Mouse (Mus musculus) limb, embryonic 11.5 days (tissue): ENCODE measurements around the gene Fam166a. TPM values are rescaled to one million over a fixed set of nuclear protein-coding genes. Genes with fewer than 3 reads are reported as not detected.

Experiments
- ATAC-seq: fragments of 200-750 bp; cut with Nextera tagmentation; 2 replicates; pipeline ENCODE4 v1.8.0; 2017; ENCODE audit warnings: low read depth; ENCODE audit not compliant: insufficient number of reproducible peaks, low FRiP score, low TSS enrichment
- DNase-seq: peaks from one replicate; pipeline ENCODE4 v3.0.0-alpha.2; 2015; ENCODE audit warnings: low spot score
- H3K27ac ChIP-seq: fragments of 300-500 bp; sonication (generic); replicated peaks from 2 replicates; pipeline ENCODE4 v1.5.1; 2014; ENCODE audit warnings: low read depth, mild to moderate bottlenecking, low read length
- H3K27me3 ChIP-seq: fragments of 300-500 bp; sonication (generic); 2 replicates; pipeline ENCODE4 v1.6.1; 2014; ENCODE audit warnings: mild to moderate bottlenecking, low read length, mixed read lengths; ENCODE audit not compliant: control insufficient read depth, insufficient read depth
- H3K36me3 ChIP-seq: fragments of 300-500 bp; sonication (generic); 2 replicates; pipeline ENCODE4 v1.6.1; 2014; ENCODE audit warnings: mild to moderate bottlenecking, low read length, moderate library complexity, mixed read lengths; ENCODE audit not compliant: control insufficient read depth, insufficient read depth
- H3K4me1 ChIP-seq: fragments of 300-500 bp; sonication (generic); 2 replicates; pipeline ENCODE4 v1.6.1; 2014; ENCODE audit warnings: low read length, mixed read lengths; ENCODE audit not compliant: control insufficient read depth, insufficient read depth
- H3K4me2 ChIP-seq: fragments of 300-500 bp; sonication (generic); 2 replicates; pipeline ENCODE4 v1.6.1; 2014; ENCODE audit warnings: low read depth, mild to moderate bottlenecking, moderate library complexity; ENCODE audit not compliant: severe bottlenecking
- H3K4me3 ChIP-seq: fragments of 300-500 bp; sonication (generic); 2 replicates; pipeline ENCODE4 v1.5.1; 2014; ENCODE audit warnings: low read depth, low read length
- H3K9ac ChIP-seq: fragments of 300-500 bp; sonication (generic); 2 replicates; pipeline ENCODE4 v1.6.1; 2014; ENCODE audit warnings: mild to moderate bottlenecking, low read length
- H3K9me3 ChIP-seq: fragments of 300-500 bp; sonication (generic); 2 replicates; pipeline ENCODE4 v1.6.1; 2016; ENCODE audit warnings: low read length; ENCODE audit not compliant: control insufficient read depth
- WGBS: fragments of 180-500 bp; shearing (Covaris S2); extraction: QIAGEN DNeasy Blood & Tissue Kit; methylation state at CpG from one replicate; pipeline ENCODE4 v1.1.7; 2014; 5-methylcytosine and 5-hydroxymethylcytosine counted together
- polyA plus RNA-seq: library from polyadenylated mRNA; unstranded; fragments of >200 nt; fragmentation: Nextera tagmentation; extraction: Ambion mirVana; gene quantifications from 2 replicates; pipeline ENCODE4 v1.2.1, GENCODE M21; 2014

The Fam166a gene
- polyA plus RNA-seq: not detected in 2 replicates

DNA sequence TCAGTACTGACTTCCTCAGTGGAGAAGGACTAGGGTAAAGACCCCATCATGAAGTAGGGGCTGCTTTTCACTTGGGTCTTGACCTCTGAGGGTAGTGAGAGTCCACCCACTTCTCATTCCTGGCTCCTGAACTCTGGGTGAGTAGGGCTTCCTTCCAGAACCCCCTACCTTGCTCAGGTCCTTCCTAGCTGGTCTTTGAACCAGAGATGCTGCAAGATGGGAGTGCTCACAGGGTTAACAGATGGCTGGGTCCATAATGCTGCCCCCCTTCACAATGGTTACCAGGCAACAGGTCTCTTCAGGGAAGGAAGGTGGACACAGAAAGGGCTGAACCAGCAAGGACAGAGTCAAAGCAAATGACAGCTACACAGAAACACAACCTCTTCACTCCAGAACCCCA, at the start of gene Fam166a:
Fam166a (plus strand) TSS at position 301 of the 400 bp plus-strand sequence.
- H3K4me1 ChIP-seq: peaks cover 3% of the 10 kb centered on the region; the same call in 1 of the 2 replicates
- no peak for DNase-seq
- ATAC-seq: no peak
- no peaks in the 10 kb centered on the region for H3K9me3 ChIP-seq
- no peak within 1 kb of the TSS for H3K4me3 ChIP-seq
- H3K27me3 ChIP-seq: no peaks in the 10 kb centered on the region
- H3K27ac ChIP-seq: no peak within 1 kb of the TSS
- H3K4me2 ChIP-seq: no peak within 1 kb of the TSS
- peaks cover 2% of the 10 kb centered on the region; the same call in 1 of the 2 replicates for H3K36me3 ChIP-seq
- H3K9ac ChIP-seq: no peak within 1 kb of the TSS

DNA sequence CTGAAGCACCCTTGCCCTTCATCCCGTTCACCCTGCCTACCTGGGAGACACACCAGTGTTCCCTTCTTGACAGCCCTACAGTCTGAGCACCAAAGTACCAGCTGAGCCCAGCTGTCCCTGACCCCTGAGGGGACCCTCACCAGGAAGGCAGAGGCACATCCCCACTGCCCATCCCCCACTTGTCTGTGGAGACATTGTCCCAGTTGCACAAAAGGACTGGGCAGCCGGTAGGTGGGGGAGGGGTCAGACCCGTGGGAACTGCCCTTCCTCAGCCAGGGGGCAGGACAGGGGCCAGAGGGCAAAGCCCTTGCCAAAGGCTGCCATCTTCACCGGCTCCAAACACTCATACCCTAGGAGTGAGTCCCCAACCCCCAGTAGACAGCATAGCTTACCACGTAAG, 48.8 kb upstream of the Fam166a start:
- Histone ChIP-seq H3K9me3 (no peaks in the 10 kb centered on the region), H3K4me3 (no peak overlapping the region), H3K4me2 (no peak overlapping the region), H3K36me3 (no peaks in the 10 kb centered on the region), H3K9ac (no peak overlapping the region), H3K4me1 (peaks cover 12% of the 10 kb centered on the region), H3K27ac (no peak overlapping the region), H3K27me3 (no peaks in the 10 kb centered on the region)
- DNase-seq (no peak), ATAC-seq (no peak)
- WGBS: 34% methylated on average over 5 of the region's 5 CpGs

DNA sequence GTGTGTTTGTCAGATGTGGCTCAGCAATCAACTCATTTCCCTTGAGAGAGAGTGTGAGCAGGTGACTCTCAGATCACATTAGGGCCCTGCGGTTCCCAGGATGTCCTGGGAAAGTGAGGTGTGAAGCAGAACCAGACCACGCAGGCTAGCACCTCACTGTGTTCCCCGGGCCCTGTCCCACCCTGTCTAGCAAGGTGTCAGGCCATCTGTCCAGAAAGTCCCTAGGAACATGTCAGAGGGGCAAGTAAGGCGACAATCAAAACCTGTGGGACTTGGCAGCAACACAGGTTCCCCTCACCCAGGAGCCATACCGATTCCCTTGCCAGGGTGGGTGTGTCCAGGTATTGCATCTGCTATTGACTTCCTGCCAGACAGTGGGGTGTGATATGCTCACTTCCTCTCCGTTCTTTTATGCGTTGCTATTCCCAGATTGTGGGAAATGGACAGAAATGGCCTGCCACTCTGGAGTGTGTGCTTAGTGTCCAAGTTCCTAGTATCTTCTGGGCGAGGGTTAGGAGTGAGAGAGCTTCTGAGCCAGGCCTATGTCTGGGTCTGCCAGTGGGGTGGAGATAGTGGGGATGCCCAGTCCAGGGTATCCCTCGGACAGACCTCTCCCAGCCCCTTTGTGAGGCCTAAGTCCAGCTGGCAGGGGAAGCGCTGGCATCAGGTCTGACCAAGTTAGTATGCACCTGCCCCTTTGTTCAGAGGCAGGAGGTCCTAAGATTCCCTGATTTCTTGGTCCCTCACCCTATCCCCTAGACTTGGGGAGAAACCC, 48.0 kb upstream of the Fam166a start:
- WGBS: 53% methylated on average over 10 of the region's 10 CpGs
- H3K27ac ChIP-seq: no peak overlapping the region
- ATAC-seq: no peak
- no peak overlapping the region for H3K4me2 ChIP-seq
- H3K4me3 ChIP-seq: no peak overlapping the region
- H3K9ac ChIP-seq: no peak overlapping the region
- no peaks in the 10 kb centered on the region for H3K36me3 ChIP-seq
- no peak for DNase-seq
- H3K9me3 ChIP-seq: no peaks in the 10 kb centered on the region
- H3K27me3 ChIP-seq: no peaks in the 10 kb centered on the region
- peaks cover 12% of the 10 kb centered on the region for H3K4me1 ChIP-seq

DNA sequence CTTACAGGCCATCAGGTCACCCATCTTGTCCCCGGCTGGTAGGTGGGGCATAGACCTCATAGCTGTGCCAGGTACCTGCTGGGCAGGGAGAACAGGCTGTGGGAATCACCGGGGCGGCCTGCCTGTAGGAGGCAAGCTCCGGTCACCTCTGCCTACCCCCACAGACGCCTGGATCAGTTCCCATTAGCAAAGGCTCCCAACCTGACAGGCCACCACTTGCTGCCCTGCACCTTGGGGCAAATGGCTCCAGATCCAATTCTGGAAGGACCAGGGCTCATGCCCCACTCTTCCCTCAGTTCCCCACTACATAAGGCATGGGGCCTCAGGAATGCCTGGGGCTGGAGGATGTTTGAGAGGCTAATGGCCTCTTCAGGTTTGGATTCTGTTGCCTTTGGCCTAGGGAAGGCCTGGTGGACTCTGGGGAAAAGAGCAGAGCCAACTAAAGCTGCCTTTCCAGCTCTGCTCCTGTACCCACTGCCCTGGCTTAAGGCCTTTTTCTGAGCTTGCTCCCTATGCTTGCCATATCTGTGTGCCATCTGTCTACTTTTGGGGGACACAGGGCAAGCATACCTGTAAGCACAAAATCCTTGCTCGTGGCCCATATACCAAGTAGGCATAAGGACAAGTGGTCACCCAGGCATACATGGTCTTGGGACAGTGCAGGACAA, 47.3 kb upstream of the Fam166a start:
- no peak for ATAC-seq
- 78% methylated on average over 6 of the region's 6 CpGs for WGBS
- Histone ChIP-seq H3K9me3 (no peaks in the 10 kb centered on the region), H3K27ac (no peak overlapping the region), H3K27me3 (no peaks in the 10 kb centered on the region), H3K4me2 (no peak overlapping the region), H3K4me3 (no peak overlapping the region), H3K36me3 (no peaks in the 10 kb centered on the region), H3K9ac (no peak overlapping the region), H3K4me1 (peaks cover 16% of the 10 kb centered on the region)
- DNase-seq: no peak

DNA sequence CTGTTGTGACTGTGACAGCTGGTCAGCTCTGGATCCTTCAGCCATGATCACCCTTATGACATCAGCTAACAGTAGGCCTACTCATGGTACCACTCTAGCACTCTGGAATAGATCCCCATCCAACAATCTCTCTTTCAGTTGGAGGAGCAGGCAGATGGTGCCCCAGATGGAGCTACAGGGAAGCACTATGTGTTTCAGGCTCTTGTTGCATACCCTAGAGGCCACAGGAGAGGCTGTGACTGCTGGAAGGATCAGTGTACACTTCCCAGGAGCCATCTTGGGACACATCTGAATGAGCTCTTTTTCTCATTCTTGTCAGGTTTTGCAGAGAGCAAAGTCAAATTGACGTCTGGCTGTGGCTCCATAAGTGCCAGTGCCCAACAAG, 46.8 kb upstream of the Fam166a start:
- WGBS: 57% methylated on average over 1 of the region's 1 CpGs
- Histone ChIP-seq H3K4me1 (peaks cover 21% of the 10 kb centered on the region), H3K4me3 (no peak overlapping the region), H3K27me3 (no peaks in the 10 kb centered on the region), H3K9ac (no peak overlapping the region), H3K9me3 (no peaks in the 10 kb centered on the region), H3K4me2 (no peak overlapping the region), H3K36me3 (no peaks in the 10 kb centered on the region), H3K27ac (no peak overlapping the region)
- ATAC-seq (no peak), DNase-seq (no peak)

DNA sequence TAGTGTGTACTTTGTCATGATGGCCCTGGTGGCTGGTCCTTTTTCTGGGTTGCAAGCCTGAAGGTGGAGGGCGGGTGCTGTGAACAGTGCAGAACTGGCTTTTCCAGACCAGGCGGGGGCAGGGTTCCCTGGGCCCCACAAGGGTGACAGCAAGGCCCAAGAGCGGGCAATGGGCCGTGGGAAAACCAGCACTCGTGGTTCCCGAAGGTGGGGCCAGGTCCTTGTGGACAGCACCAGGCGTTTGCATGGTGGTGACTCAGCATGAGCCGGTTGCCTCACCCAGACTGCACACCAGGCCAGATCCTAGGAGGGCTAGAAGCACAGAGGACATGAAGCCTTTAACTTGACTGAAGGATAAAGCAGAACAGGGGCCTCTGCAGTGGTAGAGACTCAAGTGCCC, 45.9 kb upstream of the Fam166a start:
- Histone ChIP-seq H3K4me1 (peaks cover 27% of the 10 kb centered on the region), H3K9me3 (no peaks in the 10 kb centered on the region), H3K4me3 (no peak overlapping the region), H3K4me2 (no peak overlapping the region), H3K9ac (no peak overlapping the region), H3K27ac (no peak overlapping the region), H3K27me3 (no peaks in the 10 kb centered on the region), H3K36me3 (no peaks in the 10 kb centered on the region)
- 67% methylated on average over 8 of the region's 8 CpGs for WGBS
- no peak for ATAC-seq
- DNase-seq: no peak

DNA sequence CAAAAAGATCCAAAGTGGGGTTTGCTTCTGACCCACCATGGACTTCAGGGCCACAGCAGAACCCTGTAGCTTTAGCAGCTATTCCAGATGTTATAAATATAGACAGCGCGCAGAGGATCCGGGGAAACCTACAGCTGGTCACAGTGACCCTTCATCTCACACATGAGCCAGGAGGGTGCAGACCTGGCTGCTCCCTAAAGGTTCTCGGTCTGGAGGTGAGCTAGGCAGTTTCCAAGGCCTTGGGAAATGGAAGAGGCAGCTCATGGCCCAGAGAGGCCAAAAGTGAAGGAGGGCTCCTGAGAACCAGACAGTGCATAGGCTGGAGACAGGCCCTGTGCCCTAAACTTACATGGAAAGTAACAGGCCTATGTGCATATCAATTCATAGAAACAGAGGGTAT, 44.7 kb upstream of the Fam166a start:
- no peak for ATAC-seq
- Histone ChIP-seq H3K9ac (no peak overlapping the region), H3K4me1 (peaks cover 31% of the 10 kb centered on the region), H3K9me3 (no peaks in the 10 kb centered on the region), H3K4me3 (no peak overlapping the region), H3K27me3 (no peaks in the 10 kb centered on the region), H3K27ac (no peak overlapping the region), H3K4me2 (no peak overlapping the region), H3K36me3 (no peaks in the 10 kb centered on the region)
- DNase-seq: no peak
- 91% methylated on average over 4 of the region's 4 CpGs for WGBS

DNA sequence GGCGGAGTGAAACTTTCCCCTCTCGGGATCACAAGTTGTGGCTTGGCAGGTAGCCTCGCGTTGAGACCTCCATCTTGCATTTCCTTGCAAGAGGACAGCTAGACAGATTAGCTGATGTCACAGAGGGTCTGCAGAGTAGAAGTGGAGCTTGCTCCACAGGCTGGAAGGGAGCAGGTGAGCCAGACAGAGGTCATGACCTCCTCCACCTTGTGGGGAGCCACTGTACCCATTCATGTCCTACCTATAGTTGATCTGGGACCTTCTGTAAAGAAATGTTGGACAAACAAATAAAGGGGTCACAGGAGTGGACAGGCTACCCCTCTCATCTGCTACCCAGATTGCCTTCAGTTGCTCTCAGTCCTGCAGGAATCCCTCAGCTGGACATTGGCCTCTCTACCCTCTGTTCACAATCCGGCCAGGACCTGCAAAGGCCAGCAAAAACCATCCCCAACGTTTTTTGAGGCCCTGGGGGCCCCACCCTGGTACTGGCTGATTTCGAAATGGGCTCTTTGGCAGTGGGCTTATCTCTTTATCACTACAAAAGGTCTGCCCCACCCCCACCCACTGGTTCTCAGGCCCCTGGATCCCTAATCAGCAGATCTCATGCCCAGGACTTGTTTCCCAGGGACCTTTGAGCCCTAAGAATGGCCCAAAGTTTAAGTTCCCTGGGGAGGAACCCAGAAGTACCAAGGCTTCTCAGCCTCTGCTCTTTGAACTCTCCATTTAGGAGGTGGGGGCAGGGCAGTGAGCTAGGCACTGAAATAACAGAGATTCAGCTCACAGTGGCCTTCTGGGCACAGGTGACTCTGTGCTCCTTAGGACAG, 43.5 kb upstream of the Fam166a start:
- H3K4me1 ChIP-seq: peaks cover 35% of the 10 kb centered on the region
- no peaks in the 10 kb centered on the region for H3K9me3 ChIP-seq
- H3K9ac ChIP-seq: no peak overlapping the region
- DNase-seq: no peak
- no peak overlapping the region for H3K4me3 ChIP-seq
- H3K27ac ChIP-seq: no peak overlapping the region
- H3K36me3 ChIP-seq: no peaks in the 10 kb centered on the region
- 49% methylated on average over 7 of the region's 7 CpGs for WGBS
- H3K27me3 ChIP-seq: peaks cover 1% of the 10 kb centered on the region; the same call in 1 of the 2 replicates
- ATAC-seq: no peak
- no peak overlapping the region for H3K4me2 ChIP-seq
